Mouse (Mus musculus): ENCODE measurements at regions not wholly inside any gene's neighbourhood (a gene's known extent, or its start where the extent isn't known, plus 50 kb on each side); places are given as distances from the start of the nearest gene placed in this dataset.

DNA sequence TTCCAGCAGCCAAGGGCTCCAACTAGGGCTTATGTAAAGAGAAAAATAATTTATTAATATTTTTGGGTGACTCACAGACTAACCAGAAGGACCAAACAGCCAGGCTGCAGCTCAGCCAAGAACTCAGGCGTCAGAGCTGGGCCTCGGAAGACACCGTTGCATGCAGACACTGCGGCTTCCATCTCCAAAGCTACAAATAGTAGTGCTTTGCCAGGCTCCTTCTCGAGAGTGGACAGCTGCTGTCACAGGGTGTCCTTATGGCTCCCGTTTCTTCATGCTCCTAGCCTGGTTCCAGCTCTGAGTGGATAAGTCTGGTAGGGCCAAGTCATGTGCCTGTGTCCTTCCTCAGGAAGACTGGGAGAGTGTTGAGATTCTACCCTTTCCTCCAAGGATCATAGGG, 190.8 kb upstream of the Creb1 start:
- TF ChIP-seq MYOG (IDR thresholded peaks at IDR 0.05; ENCODE audit: control insufficient read depth, extremely low read depth, insufficient read length) (no peak), MAX (IDR thresholded peaks at IDR 0.05) (no peak), MYOD1 (IDR thresholded peaks at IDR 0.05; ENCODE audit: control insufficient read depth, insufficient read length, low read depth) (no peak), FOSL1 (IDR thresholded peaks at IDR 0.05; ENCODE audit: insufficient read depth, low read length, poor library complexity, severe bottlenecking) (no peak), CTCF (IDR thresholded peaks at IDR 0.05; ENCODE audit: control insufficient read depth, insufficient read depth, insufficient read length) (no peak), CEBPB (IDR thresholded peaks at IDR 0.05; ENCODE audit: low read depth) (no peak), USF1 (IDR thresholded peaks at IDR 0.05; ENCODE audit: low read depth) (no peak)
- no peak overlapping the region for H3K4me3 ChIP-seq (ENCODE audit: insufficient read depth, poor library complexity, severe bottlenecking)
- H3ac ChIP-seq (ENCODE audit: control insufficient read depth, insufficient read length, low read depth) = no peak overlapping the region
- H3K36me3 ChIP-seq (ENCODE audit: control insufficient read depth, insufficient read depth) = no peaks in the 10 kb centered on the region
- no peaks in the 10 kb centered on the region for H3K79me3 ChIP-seq (ENCODE audit: low read depth)
- H3K27me3 ChIP-seq (ENCODE audit: control insufficient read depth, insufficient read depth, insufficient read length) = no peaks in the 10 kb centered on the region
- no peaks in the 10 kb centered on the region for H3K79me2 ChIP-seq (ENCODE audit: control insufficient read depth, insufficient read depth)

DNA sequence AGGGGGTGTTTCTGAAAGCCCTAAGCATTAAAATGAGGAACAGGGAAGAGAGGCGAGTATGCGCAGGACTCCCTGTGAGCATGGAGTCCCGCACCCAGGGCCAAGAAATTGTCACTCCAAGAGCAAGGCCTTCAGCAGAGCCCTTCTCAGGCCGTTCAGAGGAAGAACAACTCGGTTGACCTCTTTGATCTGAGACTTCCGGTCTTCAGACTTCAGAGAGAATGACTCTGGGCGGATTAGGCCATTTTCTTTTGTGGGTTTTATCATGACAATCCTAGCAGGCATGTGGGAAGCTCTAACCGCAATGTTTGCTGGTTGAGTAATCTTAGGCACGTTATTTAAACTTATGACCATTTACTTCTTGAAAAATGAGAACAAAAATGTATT, 193.9 kb upstream of the Creb1 start:
- no peaks in the 10 kb centered on the region for H3K36me3 ChIP-seq (ENCODE audit: control insufficient read depth, insufficient read depth)

DNA sequence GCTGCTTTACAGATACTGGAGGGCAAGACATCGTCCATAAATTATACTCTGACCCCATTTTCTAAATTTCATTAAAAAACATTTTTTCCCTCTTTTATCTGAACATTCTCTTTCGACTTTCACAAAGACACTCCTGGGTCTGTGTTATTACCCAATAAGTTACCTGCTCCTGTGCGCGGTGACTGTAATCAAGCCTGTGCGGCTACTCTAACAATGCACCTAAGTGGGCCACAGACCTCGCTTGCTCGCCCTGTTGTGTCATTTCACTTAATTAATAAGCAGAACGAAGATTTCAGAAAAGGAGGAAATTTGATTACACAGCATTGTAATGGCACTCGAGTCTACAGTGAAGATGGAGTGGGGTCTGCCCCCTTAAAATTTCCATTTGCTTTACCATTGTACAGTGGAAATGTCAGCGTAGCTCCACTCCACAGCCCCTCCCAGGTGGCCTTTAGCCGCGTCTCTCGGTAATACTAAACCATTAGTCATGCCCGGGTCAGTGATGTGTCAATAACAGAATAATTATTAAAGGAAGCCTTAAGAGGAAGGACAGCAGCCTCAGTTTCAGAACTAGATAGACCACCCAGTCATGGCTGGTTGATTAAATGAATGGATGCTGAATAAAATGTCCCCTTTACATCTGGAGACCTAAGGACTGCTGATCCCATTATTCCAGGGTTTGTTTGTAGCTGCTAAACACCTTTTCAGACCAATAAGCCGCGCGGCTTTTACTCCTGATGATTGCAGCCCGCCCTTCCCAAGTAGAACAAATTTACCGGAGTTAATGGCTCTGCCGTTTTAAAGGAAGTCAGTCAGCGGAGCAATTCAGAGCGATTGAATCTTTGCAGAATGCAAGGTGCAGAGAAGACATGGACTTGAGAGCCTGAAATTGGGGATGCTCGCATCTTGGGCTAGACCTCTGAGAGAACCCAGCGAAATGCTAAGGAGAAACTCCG, 194.5 kb upstream of the Creb1 start:
- no peak overlapping the region for H3ac ChIP-seq (ENCODE audit: control insufficient read depth, insufficient read length, low read depth)
- H3K27me3 ChIP-seq (ENCODE audit: control insufficient read depth, insufficient read depth, insufficient read length) = no peaks in the 10 kb centered on the region
- H3K36me3 ChIP-seq (ENCODE audit: control insufficient read depth, insufficient read depth) = no peaks in the 10 kb centered on the region
- H3K79me3 ChIP-seq (ENCODE audit: low read depth) = no peaks in the 10 kb centered on the region
- no peak overlapping the region for H3K4me3 ChIP-seq (ENCODE audit: insufficient read depth, poor library complexity, severe bottlenecking)
- H3K79me2 ChIP-seq (ENCODE audit: control insufficient read depth, insufficient read depth) = no peaks in the 10 kb centered on the region
- TF ChIP-seq MAX (IDR thresholded peaks at IDR 0.05) = no peak
- no peak for TF ChIP-seq MYOG (IDR thresholded peaks at IDR 0.05; ENCODE audit: control insufficient read depth, extremely low read depth, insufficient read length)
- no peak for TF ChIP-seq CEBPB (IDR thresholded peaks at IDR 0.05; ENCODE audit: low read depth)
- no peak for TF ChIP-seq CTCF (IDR thresholded peaks at IDR 0.05; ENCODE audit: control insufficient read depth, insufficient read depth, insufficient read length)
- TF ChIP-seq FOSL1 (IDR thresholded peaks at IDR 0.05; ENCODE audit: insufficient read depth, low read length, poor library complexity, severe bottlenecking) = no peak

More for the DNA sequence above, 193.9 kb upstream of the Creb1 start:
- no peak overlapping the region for H3K4me3 ChIP-seq (ENCODE audit: insufficient read depth, poor library complexity, severe bottlenecking)
- H3ac ChIP-seq (ENCODE audit: control insufficient read depth, insufficient read length, low read depth) = no peak overlapping the region
- TF ChIP-seq MAX (IDR thresholded peaks at IDR 0.05) = no peak
- peak; percentile 33 for TF ChIP-seq FOSL1 (IDR thresholded peaks at IDR 0.05; ENCODE audit: insufficient read depth, low read length, poor library complexity, severe bottlenecking)
- no peak for TF ChIP-seq MYOD1 (IDR thresholded peaks at IDR 0.05; ENCODE audit: control insufficient read depth, insufficient read length, low read depth)
- TF ChIP-seq USF1 (IDR thresholded peaks at IDR 0.05; ENCODE audit: low read depth) = no peak
- peak; percentile 91 for TF ChIP-seq CEBPB (IDR thresholded peaks at IDR 0.05; ENCODE audit: low read depth)
- TF ChIP-seq MYOG (IDR thresholded peaks at IDR 0.05; ENCODE audit: control insufficient read depth, extremely low read depth, insufficient read length) = no peak
- no peak for TF ChIP-seq CTCF (IDR thresholded peaks at IDR 0.05; ENCODE audit: control insufficient read depth, insufficient read depth, insufficient read length)
- no peaks in the 10 kb centered on the region for H3K79me3 ChIP-seq (ENCODE audit: low read depth)
- no peaks in the 10 kb centered on the region for H3K27me3 ChIP-seq (ENCODE audit: control insufficient read depth, insufficient read depth, insufficient read length)
- H3K79me2 ChIP-seq (ENCODE audit: control insufficient read depth, insufficient read depth) = no peaks in the 10 kb centered on the region

DNA sequence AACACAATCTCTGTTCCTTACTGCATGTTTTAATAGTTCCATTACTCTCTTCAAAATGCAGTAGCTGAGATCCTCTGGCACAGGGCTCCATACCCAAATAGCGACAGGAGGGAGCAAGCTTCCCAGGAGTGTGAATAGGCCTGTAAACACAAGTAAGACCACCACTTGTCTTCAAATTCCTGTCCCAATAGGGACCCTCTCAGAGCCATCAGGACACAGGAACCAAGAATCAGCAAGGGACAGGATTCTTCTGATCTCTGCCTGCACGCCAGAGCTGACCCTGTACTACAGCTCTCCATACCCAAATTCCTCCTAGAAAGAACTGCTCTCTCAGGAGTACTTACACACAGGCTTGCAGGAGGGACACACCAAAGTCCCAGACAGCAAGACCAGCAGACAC, 200.9 kb upstream of the Creb1 start:
- TF ChIP-seq CTCF (IDR thresholded peaks at IDR 0.05; ENCODE audit: control insufficient read depth, insufficient read depth, insufficient read length) = no peak
- no peak for TF ChIP-seq MYOG (IDR thresholded peaks at IDR 0.05; ENCODE audit: control insufficient read depth, extremely low read depth, insufficient read length)
- TF ChIP-seq MAX (IDR thresholded peaks at IDR 0.05) = no peak
- no peak for TF ChIP-seq CEBPB (IDR thresholded peaks at IDR 0.05; ENCODE audit: low read depth)
- TF ChIP-seq USF1 (IDR thresholded peaks at IDR 0.05; ENCODE audit: low read depth) = no peak
- no peak for TF ChIP-seq MYOD1 (IDR thresholded peaks at IDR 0.05; ENCODE audit: control insufficient read depth, insufficient read length, low read depth)
- no peak for TF ChIP-seq FOSL1 (IDR thresholded peaks at IDR 0.05; ENCODE audit: insufficient read depth, low read length, poor library complexity, severe bottlenecking)
- no peak overlapping the region for H3ac ChIP-seq (ENCODE audit: control insufficient read depth, insufficient read length, low read depth)
- no peaks in the 10 kb centered on the region for H3K79me3 ChIP-seq (ENCODE audit: low read depth)
- no peaks in the 10 kb centered on the region for H3K27me3 ChIP-seq (ENCODE audit: control insufficient read depth, insufficient read depth, insufficient read length)
- no peaks in the 10 kb centered on the region for H3K36me3 ChIP-seq (ENCODE audit: control insufficient read depth, insufficient read depth)
- no peaks in the 10 kb centered on the region for H3K79me2 ChIP-seq (ENCODE audit: control insufficient read depth, insufficient read depth)
- H3K4me3 ChIP-seq (ENCODE audit: insufficient read depth, poor library complexity, severe bottlenecking) = no peak overlapping the region

DNA sequence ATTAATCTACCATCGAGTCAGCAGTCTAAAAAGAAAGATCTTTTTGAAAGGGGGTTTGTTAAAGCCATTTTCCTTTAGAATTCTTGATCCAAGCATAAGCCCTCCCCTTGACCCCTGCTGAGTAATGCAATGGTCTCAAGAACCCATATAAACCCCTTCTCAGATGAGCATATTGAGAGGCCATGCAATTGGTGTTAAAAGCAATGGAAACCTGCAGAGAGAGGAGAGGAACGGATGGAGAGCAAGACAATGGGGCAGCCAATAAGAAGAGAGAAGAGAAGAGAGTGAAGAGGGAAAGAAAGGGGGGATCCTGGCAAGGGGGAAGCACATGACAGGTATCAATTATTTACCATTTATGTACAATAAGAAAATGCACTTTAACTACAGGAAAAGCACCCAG, 201.7 kb upstream of the Creb1 start:
- H3K79me3 ChIP-seq (ENCODE audit: low read depth) = no peaks in the 10 kb centered on the region
- H3K36me3 ChIP-seq (ENCODE audit: control insufficient read depth, insufficient read depth) = no peaks in the 10 kb centered on the region
- H3K27me3 ChIP-seq (ENCODE audit: control insufficient read depth, insufficient read depth, insufficient read length) = no peaks in the 10 kb centered on the region
- H3K4me3 ChIP-seq (ENCODE audit: insufficient read depth, poor library complexity, severe bottlenecking) = no peak overlapping the region
- no peak overlapping the region for H3ac ChIP-seq (ENCODE audit: control insufficient read depth, insufficient read length, low read depth)
- TF ChIP-seq USF1 (IDR thresholded peaks at IDR 0.05; ENCODE audit: low read depth) = no peak
- TF ChIP-seq CTCF (IDR thresholded peaks at IDR 0.05; ENCODE audit: control insufficient read depth, insufficient read depth, insufficient read length) = no peak
- TF ChIP-seq MYOD1 (IDR thresholded peaks at IDR 0.05; ENCODE audit: control insufficient read depth, insufficient read length, low read depth) = no peak
- TF ChIP-seq FOSL1 (IDR thresholded peaks at IDR 0.05; ENCODE audit: insufficient read depth, low read length, poor library complexity, severe bottlenecking) = no peak
- TF ChIP-seq CEBPB (IDR thresholded peaks at IDR 0.05; ENCODE audit: low read depth) = no peak
- TF ChIP-seq MYOG (IDR thresholded peaks at IDR 0.05; ENCODE audit: control insufficient read depth, extremely low read depth, insufficient read length) = no peak
- no peak for TF ChIP-seq MAX (IDR thresholded peaks at IDR 0.05)
- H3K79me2 ChIP-seq (ENCODE audit: control insufficient read depth, insufficient read depth) = no peaks in the 10 kb centered on the region
